Mouse (Mus musculus) CD4-positive naive resting alpha-beta T cell, adult 57 days (primary cell): ENCODE results near the gene Npy. TPM values are rescaled to one million over a fixed set of nuclear protein-coding genes. Genes with fewer than 3 reads are reported as not detected.

Experiments used
- total RNA-seq: library from RNA; stranded (reverse); gene quantifications from one replicate; pipeline ENCODE4 v1.2.4, GENCODE M21; 2023

The Npy gene
- total RNA-seq: not detected

GRCm38 (mm10) chr6:49821961-49822870 lies at the start of gene Npy:
Npy (plus strand) TSS chr6:49822710.

